Mouse (Mus musculus): ENCODE results near the gene E2f8.

E2f8 gene

GRCm38 (mm10) chr7:48891029-48891428 lies 9.6 kb upstream of the E2f8 start:
- in situ Hi-C loops (cut with MboI), result no loop called here

- in situ Hi-C loops (cut with MboI), result loop anchor here (10.0 kb wide), 1 partner anchor 134 kb away; no protein-coding TSS in a partner anchor
Observed at GRCm38 (mm10) chr7:48888751-48889150, 7.4 kb upstream of the E2f8 start.

GRCm38 (mm10) chr7:48887973-48888372 lies 6.6 kb upstream of the E2f8 start:
- in situ Hi-C loops (cut with MboI), result loop anchor here (10.0 kb wide), 1 partner anchor 133 kb away; no protein-coding TSS in a partner anchor

GRCm38 (mm10) chr7:48884266-48884611 lies 2.8 kb upstream of the E2f8 start:
- in situ Hi-C loops (cut with MboI), result loop anchor here (10.0 kb wide), 1 partner anchor 129 kb away; no protein-coding TSS in a partner anchor

- in situ Hi-C loops (cut with MboI), result loop anchor here (10.0 kb wide), 1 partner anchor 129 kb away; no protein-coding TSS in a partner anchor
Observed at GRCm38 (mm10) chr7:48883525-48884265, 2.3 kb upstream of the E2f8 start.

GRCm38 (mm10) chr7:48881971-48882609 lies 694 bp upstream of the E2f8 start:
- in situ Hi-C loops (cut with MboI), result loop anchor here (10.0 kb wide), 1 partner anchor 127 kb away; no protein-coding TSS in a partner anchor

- in situ Hi-C loops (cut with MboI), result loop anchor here (10.0 kb wide), 1 partner anchor 126 kb away; no protein-coding TSS in a partner anchor
Observed at GRCm38 (mm10) chr7:48880591-48881481, 560 bp downstream of the E2f8 start.

GRCm38 (mm10) chr7:48879574-48879973 lies 1.8 kb downstream of the E2f8 start:
- in situ Hi-C loops (cut with MboI), result no loop called here

GRCm38 (mm10) chr7:48877786-48878390 lies 3.5 kb downstream of the E2f8 start:
- in situ Hi-C loops (cut with MboI), result no loop called here

GRCm38 (mm10) chr7:48876526-48876925 lies 4.9 kb downstream of the E2f8 start:
- in situ Hi-C loops (cut with MboI), result no loop called here

- in situ Hi-C loops (cut with MboI), result no loop called here
Observed at GRCm38 (mm10) chr7:48875096-48875495, 6.3 kb downstream of the E2f8 start.

- in situ Hi-C loops (cut with MboI), result no loop called here
Observed at GRCm38 (mm10) chr7:48871292-48871691, 10.1 kb downstream of the E2f8 start.

- in situ Hi-C loops (cut with MboI), result no loop called here
Observed at GRCm38 (mm10) chr7:48870579-48871180, 10.7 kb downstream of the E2f8 start.

- in situ Hi-C loops (cut with MboI), result no loop called here
Observed at GRCm38 (mm10) chr7:48870144-48870543, 11.3 kb downstream of the E2f8 start.

- in situ Hi-C loops (cut with MboI), result no loop called here
Observed at GRCm38 (mm10) chr7:48867576-48867975, 13.8 kb downstream of the E2f8 start.

GRCm38 (mm10) chr7:48864671-48865458 lies 16.5 kb downstream of the E2f8 start:
- in situ Hi-C loops (cut with MboI), result no loop called here

- in situ Hi-C loops (cut with MboI), result no loop called here
Observed at GRCm38 (mm10) chr7:48864199-48864598, 17.2 kb downstream of the E2f8 start.

- in situ Hi-C loops (cut with MboI), result no loop called here
Observed at GRCm38 (mm10) chr7:48861796-48862195, 19.6 kb downstream of the E2f8 start.

- in situ Hi-C loops (cut with MboI), result no loop called here
Observed at GRCm38 (mm10) chr7:48860948-48861347, 20.4 kb downstream of the E2f8 start.

GRCm38 (mm10) chr7:48859362-48859761 lies 22.0 kb downstream of the E2f8 start:
- in situ Hi-C loops (cut with MboI), result no loop called here
